Mouse (Mus musculus): ENCODE data around the gene Prss36. TPM values are rescaled to one million over a fixed set of nuclear protein-coding genes. Genes with fewer than 3 reads are reported as not detected.

The Prss36 gene
- polyA plus RNA-seq, 1 experiment from 2014 or later = 11.8 TPM

- peaks cover 50% of the 10 kb centered on the region for H3K27me3 ChIP-seq
- H3K9me3 ChIP-seq = no peaks in the 10 kb centered on the region
- H3K27ac ChIP-seq = no peak overlapping the region
- no peak overlapping the region for H3K4me2 ChIP-seq
- 79% methylated on average over 5 of the region's 5 CpGs for WGBS
- peaks cover 19% of the 10 kb centered on the region for H3K36me3 ChIP-seq
- H3K9ac ChIP-seq = no peak overlapping the region
- no peak for ATAC-seq (ENCODE audit: low FRiP score)
- peaks cover 17% of the 10 kb centered on the region for H3K4me1 ChIP-seq (replicated peaks)
- H3K4me3 ChIP-seq = no peak overlapping the region
Observed at GRCm38 (mm10) chr7:127930636-127931035, 15.9 kb downstream of the Prss36 start.

- Histone ChIP-seq H3K4me2 (0 out of 2 replicates have a peak within 1 kb of the TSS, but pooled peaks have one; percentile 13), H3K9me3 (no peaks in the 10 kb centered on the region), H3K36me3 (peaks cover 27% of the 10 kb centered on the region), H3K4me1 (replicated peaks) (peaks cover 16% of the 10 kb centered on the region), H3K4me3 (0 out of 2 replicates have a peak within 1 kb of the TSS, but pooled peaks have one; percentile 9), H3K27ac (no peak within 1 kb of the TSS), H3K9ac (peak within 1 kb of the TSS; percentile 51; the same call in 1 of the 2 replicates), H3K27me3 (peaks cover 50% of the 10 kb centered on the region)
- 7% methylated on average over 6 of the region's 6 CpGs for WGBS
- no peak for ATAC-seq (ENCODE audit: low FRiP score)
Observed at GRCm38 (mm10) chr7:127929923-127930322, 16.6 kb downstream of the Prss36 start, which contains the start of gene Prss8. Prss8 (minus strand) TSS chr7:127930104.

GRCm38 (mm10) chr7:127928596-127928995 lies 17.9 kb downstream of the Prss36 start:
- Histone ChIP-seq H3K36me3 (peaks cover 40% of the 10 kb centered on the region), H3K4me2 (no peak overlapping the region), H3K9me3 (no peaks in the 10 kb centered on the region), H3K27ac (no peak overlapping the region), H3K4me3 (no peak overlapping the region), H3K9ac (no peak overlapping the region), H3K4me1 (replicated peaks) (peaks cover 6% of the 10 kb centered on the region), H3K27me3 (peaks cover 50% of the 10 kb centered on the region)
- WGBS = 52% methylated on average over 5 of the region's 5 CpGs
- no peak for ATAC-seq (ENCODE audit: low FRiP score)

GRCm38 (mm10) chr7:127927726-127928125 lies 18.8 kb downstream of the Prss36 start:
- no peak overlapping the region for H3K4me3 ChIP-seq
- no peak for ATAC-seq (ENCODE audit: low FRiP score)
- no peak overlapping the region for H3K9ac ChIP-seq
- peaks cover 6% of the 10 kb centered on the region for H3K4me1 ChIP-seq (replicated peaks)
- H3K27ac ChIP-seq = no peak overlapping the region
- peaks cover 50% of the 10 kb centered on the region for H3K27me3 ChIP-seq
- no peaks in the 10 kb centered on the region for H3K9me3 ChIP-seq
- no peak overlapping the region for H3K4me2 ChIP-seq
- 79% methylated on average over 11 of the region's 11 CpGs for WGBS
- peaks cover 49% of the 10 kb centered on the region for H3K36me3 ChIP-seq

GRCm38 (mm10) chr7:127926846-127927245 lies 19.7 kb downstream of the Prss36 start:
- Histone ChIP-seq H3K27ac (no peak overlapping the region), H3K27me3 (peaks cover 44% of the 10 kb centered on the region), H3K9me3 (no peaks in the 10 kb centered on the region), H3K9ac (no peak overlapping the region), H3K4me2 (no peak overlapping the region), H3K4me1 (replicated peaks) (peaks cover 6% of the 10 kb centered on the region), H3K4me3 (no peak overlapping the region), H3K36me3 (peaks cover 57% of the 10 kb centered on the region)
- ATAC-seq (ENCODE audit: low FRiP score) = no peak
- WGBS = 90% methylated on average over 11 of the region's 11 CpGs

GRCm38 (mm10) chr7:127926066-127926465 lies 20.5 kb downstream of the Prss36 start:
- no peak for ATAC-seq (ENCODE audit: low FRiP score)
- Histone ChIP-seq H3K4me2 (no peak overlapping the region), H3K9ac (no peak overlapping the region), H3K27me3 (peaks cover 39% of the 10 kb centered on the region), H3K27ac (no peak overlapping the region), H3K4me1 (replicated peaks) (peaks cover 6% of the 10 kb centered on the region), H3K9me3 (no peaks in the 10 kb centered on the region), H3K4me3 (no peak overlapping the region), H3K36me3 (peaks cover 62% of the 10 kb centered on the region)
- 91% methylated on average over 8 of the region's 8 CpGs for WGBS

- Histone ChIP-seq H3K27me3 (peaks cover 34% of the 10 kb centered on the region), H3K27ac (no peak overlapping the region), H3K9me3 (no peaks in the 10 kb centered on the region), H3K9ac (no peak overlapping the region), H3K4me2 (no peak overlapping the region), H3K36me3 (peaks cover 70% of the 10 kb centered on the region), H3K4me3 (no peak overlapping the region), H3K4me1 (replicated peaks) (peaks cover 6% of the 10 kb centered on the region)
- ATAC-seq (ENCODE audit: low FRiP score) = no peak
- WGBS = 74% methylated on average over 5 of the region's 5 CpGs
Observed at GRCm38 (mm10) chr7:127925252-127925651, 21.3 kb downstream of the Prss36 start.

GRCm38 (mm10) chr7:127923714-127924113 lies 22.8 kb downstream of the Prss36 start:
- H3K4me2 ChIP-seq = no peak overlapping the region
- H3K4me3 ChIP-seq = no peak overlapping the region
- peaks cover 75% of the 10 kb centered on the region for H3K36me3 ChIP-seq
- H3K4me1 ChIP-seq (replicated peaks) = no peaks in the 10 kb centered on the region
- no peak overlapping the region for H3K27ac ChIP-seq
- WGBS = 91% methylated on average over 5 of the region's 5 CpGs
- H3K27me3 ChIP-seq = peaks cover 18% of the 10 kb centered on the region
- no peaks in the 10 kb centered on the region for H3K9me3 ChIP-seq
- H3K9ac ChIP-seq = no peak overlapping the region
- no peak for ATAC-seq (ENCODE audit: low FRiP score)

- Histone ChIP-seq H3K4me1 (replicated peaks) (no peaks in the 10 kb centered on the region), H3K27ac (no peak overlapping the region), H3K4me3 (no peak overlapping the region), H3K4me2 (no peak overlapping the region), H3K36me3 (peaks cover 82% of the 10 kb centered on the region), H3K9ac (no peak overlapping the region), H3K27me3 (peaks cover 8% of the 10 kb centered on the region), H3K9me3 (no peaks in the 10 kb centered on the region)
- WGBS = 88% methylated on average over 6 of the region's 6 CpGs
- ATAC-seq (ENCODE audit: low FRiP score) = no peak
Observed at GRCm38 (mm10) chr7:127922451-127923275, 23.9 kb downstream of the Prss36 start.

- H3K36me3 ChIP-seq = peaks cover 82% of the 10 kb centered on the region
- WGBS = 65% methylated on average over 8 of the region's 8 CpGs
- no peak for ATAC-seq (ENCODE audit: low FRiP score)
Observed at GRCm38 (mm10) chr7:127921516-127921915, 25.0 kb downstream of the Prss36 start.

GRCm38 (mm10) chr7:127919290-127919689 lies 27.2 kb downstream of the Prss36 start:
- 81% methylated on average over 7 of the region's 7 CpGs for WGBS
- H3K4me2 ChIP-seq = no peak overlapping the region
- peaks cover 79% of the 10 kb centered on the region for H3K36me3 ChIP-seq

More at GRCm38 (mm10) chr7:127921516-127921915, 25.0 kb downstream of the Prss36 start:
- no peaks in the 10 kb centered on the region for H3K9me3 ChIP-seq
- H3K4me1 ChIP-seq (replicated peaks) = no peaks in the 10 kb centered on the region
- H3K4me2 ChIP-seq = no peak overlapping the region
- no peaks in the 10 kb centered on the region for H3K27me3 ChIP-seq
- H3K4me3 ChIP-seq = no peak overlapping the region
- H3K9ac ChIP-seq = no peak overlapping the region
- no peak overlapping the region for H3K27ac ChIP-seq

GRCm38 (mm10) chr7:127918203-127918602 lies 28.3 kb downstream of the Prss36 start:
- H3K36me3 ChIP-seq = peaks cover 68% of the 10 kb centered on the region
- no peaks in the 10 kb centered on the region for H3K9me3 ChIP-seq
- WGBS = 58% methylated on average over 3 of the region's 3 CpGs
- no peak overlapping the region for H3K27ac ChIP-seq
- H3K27me3 ChIP-seq = no peaks in the 10 kb centered on the region
- peaks cover 4% of the 10 kb centered on the region for H3K4me1 ChIP-seq (replicated peaks)
- H3K4me2 ChIP-seq = no peak overlapping the region
- H3K4me3 ChIP-seq = no peak overlapping the region
- H3K9ac ChIP-seq = no peak overlapping the region
- ATAC-seq (ENCODE audit: low FRiP score) = no peak

More at GRCm38 (mm10) chr7:127919290-127919689, 27.2 kb downstream of the Prss36 start:
- Histone ChIP-seq H3K27ac (no peak overlapping the region), H3K9ac (no peak overlapping the region), H3K4me1 (replicated peaks) (no peaks in the 10 kb centered on the region), H3K27me3 (no peaks in the 10 kb centered on the region), H3K9me3 (no peaks in the 10 kb centered on the region), H3K4me3 (no peak overlapping the region)
- ATAC-seq (ENCODE audit: low FRiP score) = no peak

- Histone ChIP-seq H3K27me3 (no peaks in the 10 kb centered on the region), H3K27ac (no peak overlapping the region), H3K4me1 (replicated peaks) (peaks cover 16% of the 10 kb centered on the region), H3K9me3 (no peaks in the 10 kb centered on the region), H3K36me3 (peaks cover 42% of the 10 kb centered on the region), H3K9ac (no peak overlapping the region), H3K4me2 (no peak overlapping the region), H3K4me3 (no peak overlapping the region)
- WGBS = 92% methylated on average over 12 of the region's 12 CpGs
- no peak for ATAC-seq (ENCODE audit: low FRiP score)
Observed at GRCm38 (mm10) chr7:127915293-127915692, 31.2 kb downstream of the Prss36 start.
